Mouse (Mus musculus): ENCODE measurements around the gene Zfp800. TPM values are rescaled to one million over a fixed set of nuclear protein-coding genes. Genes with fewer than 3 reads are reported as not detected.

Zfp800 gene
- total RNA-seq, 2 experiments from 2014 or later, result 9.4 to 11.5 TPM

DNA sequence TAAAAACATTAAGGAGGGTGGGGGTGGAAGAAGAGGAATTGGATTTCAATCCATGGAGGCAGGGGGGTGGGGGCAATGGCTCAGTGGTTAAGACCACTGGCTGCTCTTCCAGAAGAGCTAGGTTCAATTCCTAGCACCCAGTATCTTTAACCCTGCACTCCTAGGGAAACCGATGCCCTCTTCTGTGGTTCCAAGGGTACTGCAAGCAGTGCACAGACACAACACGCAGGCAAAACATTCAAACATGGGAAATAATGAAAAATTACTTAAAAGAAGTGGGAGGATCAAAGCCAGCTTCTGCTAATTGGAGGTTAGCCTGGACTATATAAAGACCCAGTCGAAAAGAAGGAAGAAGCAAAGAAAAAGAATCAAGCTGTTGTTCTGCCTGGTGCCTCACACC, 921 bp upstream of the Zfp800 start:
- intact Hi-C loops (cut with DNase I), result no loop called here
- no peak for DNase-seq

GRCm38 (mm10) chr6:28396853-28397457, 850 bp downstream of the Zfp800 start:
- no peak for DNase-seq
- intact Hi-C loops (cut with DNase I), result no loop called here

DNA sequence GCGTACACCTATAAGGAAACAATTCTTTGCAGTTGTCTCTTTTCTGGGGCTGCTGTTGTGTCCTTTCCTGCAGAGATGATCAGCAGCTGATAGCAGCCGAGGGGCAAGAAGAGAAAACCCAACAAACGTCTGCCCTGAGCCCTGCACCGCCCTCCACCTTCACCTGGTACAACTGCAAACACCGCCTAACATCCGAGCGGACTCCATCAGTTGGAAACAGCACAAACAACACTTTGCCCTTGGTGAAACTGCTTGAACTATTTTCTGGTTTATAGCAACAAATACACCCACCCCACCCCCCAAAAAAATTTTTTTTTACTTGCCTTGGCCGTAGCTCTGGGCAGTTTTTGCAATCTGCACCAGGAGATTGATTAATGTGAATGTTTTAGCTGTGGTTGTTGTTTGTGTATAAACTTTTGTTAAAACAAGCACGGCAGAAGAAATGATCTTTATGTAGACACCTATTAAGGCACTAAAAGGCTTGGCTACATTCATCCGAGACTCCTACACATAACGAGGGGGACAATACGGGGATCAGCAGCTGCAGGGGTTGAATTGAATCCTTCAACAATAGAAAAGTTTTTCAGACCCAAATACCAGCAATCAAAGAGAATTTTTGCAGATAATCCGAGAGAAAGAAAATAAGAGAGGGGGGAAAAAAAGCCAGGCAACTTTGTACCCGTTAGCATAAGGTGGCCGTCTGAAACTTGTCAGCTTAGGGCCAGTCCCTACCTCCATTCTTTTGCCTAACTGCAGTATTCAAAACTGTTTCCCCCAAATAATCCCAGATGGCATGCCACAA, 1.6 kb downstream of the Zfp800 start:
- intact Hi-C loops (cut with DNase I), result no loop called here
- no peak for DNase-seq

DNA sequence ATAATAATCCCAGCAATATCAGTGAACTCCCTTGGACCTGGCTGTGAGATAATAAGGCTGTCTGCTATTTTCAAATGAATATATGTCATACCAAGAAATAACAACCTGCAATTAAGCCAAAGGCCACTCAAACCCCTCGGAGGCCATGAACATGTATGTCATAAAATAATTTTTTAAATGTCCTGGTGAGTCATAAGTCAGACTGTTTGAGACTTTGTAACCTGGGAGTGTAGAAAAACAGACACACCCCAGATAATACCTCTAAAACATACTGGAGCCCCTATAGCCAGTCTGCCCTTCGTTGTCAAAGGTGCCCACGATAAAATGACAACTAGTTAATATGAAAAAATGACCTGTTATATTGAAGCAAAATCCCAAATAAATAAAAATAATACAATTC, 8.8 kb downstream of the Zfp800 start:
- intact Hi-C loops (cut with DNase I), result no loop called here
- DNase-seq, result no peak

DNA sequence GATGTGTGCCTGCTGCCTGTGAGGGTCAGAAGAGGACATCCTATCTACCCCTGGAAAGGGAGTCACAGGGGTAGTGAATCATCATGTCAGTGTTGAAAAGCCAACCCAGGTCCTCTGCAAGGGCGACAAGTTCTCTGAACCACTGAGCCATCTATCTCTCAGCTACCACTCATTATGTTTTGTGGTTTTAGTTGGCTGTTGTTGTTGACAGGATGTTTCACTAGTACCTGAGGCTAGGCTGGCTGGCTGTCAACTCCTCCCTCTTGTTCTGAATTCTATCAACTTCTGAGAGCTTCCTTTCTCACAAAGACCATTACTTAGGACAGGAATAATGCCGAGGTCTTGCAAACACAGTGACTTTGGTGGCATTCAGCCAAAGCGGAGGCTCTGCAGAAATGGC, 12.6 kb downstream of the Zfp800 start:
- intact Hi-C loops (cut with DNase I), result no loop called here
- no peak for DNase-seq

GRCm38 (mm10) chr6:28381983-28382382, 15.8 kb downstream of the Zfp800 start:
- DNase-seq, result no peak
- intact Hi-C loops (cut with DNase I), result no loop called here

GRCm38 (mm10) chr6:28369966-28370683, 27.7 kb downstream of the Zfp800 start:
- intact Hi-C loops (cut with DNase I), result no loop called here

DNA sequence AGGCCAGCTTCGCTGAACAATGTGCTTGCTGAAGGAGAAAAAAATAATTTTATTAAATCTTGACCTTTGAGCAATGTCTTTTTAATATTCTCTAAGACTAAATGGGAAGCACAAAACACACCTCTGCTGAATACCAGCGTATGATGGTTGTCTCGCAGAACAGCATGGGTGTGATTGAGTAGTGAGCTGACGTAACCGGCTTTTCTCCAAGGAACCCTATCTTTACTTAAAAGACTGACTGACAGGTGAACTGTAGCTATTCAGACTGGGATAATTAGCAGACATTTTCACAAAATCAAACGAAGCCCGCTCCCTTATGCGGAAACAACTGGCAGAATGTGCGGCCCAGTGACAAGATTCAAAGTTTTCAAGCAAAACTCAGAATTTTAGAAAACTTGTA, 30.2 kb downstream of the Zfp800 start:
- intact Hi-C loops (cut with DNase I), result no loop called here
- DNase-seq, result no peak

More at GRCm38 (mm10) chr6:28369966-28370683, 27.7 kb downstream of the Zfp800 start:
- DNase-seq, result no peak

- intact Hi-C loops (cut with DNase I), result no loop called here
- no peak for DNase-seq
Measured at GRCm38 (mm10) chr6:28351066-28351465, 46.7 kb downstream of the Zfp800 start.

DNA sequence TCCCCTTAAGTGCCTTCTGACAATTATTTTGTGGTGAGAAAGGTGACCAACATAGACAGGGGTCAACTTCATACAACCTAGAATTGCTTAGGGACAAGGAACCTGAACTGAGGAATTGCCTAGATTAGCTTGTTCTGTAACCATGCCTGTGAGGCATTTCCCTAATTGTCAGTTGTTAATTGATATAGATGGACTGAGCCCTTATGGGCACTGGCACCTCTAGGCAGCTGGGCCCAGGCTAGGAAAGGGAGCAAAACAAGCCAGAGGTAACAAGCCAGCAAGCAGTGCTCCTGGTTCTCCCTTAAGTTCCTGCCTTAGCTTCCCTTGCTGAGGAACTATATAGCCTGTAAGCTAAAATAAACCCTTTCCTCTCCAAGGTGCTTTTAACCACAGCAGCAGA, 52.1 kb downstream of the Zfp800 start:
- no peak for DNase-seq
- intact Hi-C loops (cut with DNase I), result no loop called here

DNA sequence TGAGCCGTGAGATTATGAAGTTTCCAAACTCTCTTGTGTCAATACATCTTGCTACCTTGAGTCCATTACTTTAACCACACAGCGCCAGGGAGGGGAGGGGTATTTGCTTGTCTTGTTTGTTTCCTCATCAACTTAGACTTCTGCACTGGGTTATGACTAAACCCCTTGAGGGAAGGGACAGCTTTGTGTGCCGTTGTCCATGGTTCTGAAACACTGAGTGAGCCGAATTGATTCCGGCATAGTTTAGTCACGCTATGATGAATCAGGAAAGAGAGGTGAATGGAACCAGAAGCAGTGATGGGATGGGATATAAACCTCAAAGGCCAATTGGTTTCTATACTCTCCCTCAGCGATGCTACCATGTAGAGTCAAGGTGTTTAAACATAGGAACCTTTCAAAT, 52.6 kb downstream of the Zfp800 start:
- no peak for DNase-seq

GRCm38 (mm10) chr6:28342863-28343262, 54.9 kb downstream of the Zfp800 start:
- no peak for DNase-seq
- intact Hi-C loops (cut with DNase I), result no loop called here

More for the DNA sequence above, 52.6 kb downstream of the Zfp800 start:
- intact Hi-C loops (cut with DNase I), result no loop called here

DNA sequence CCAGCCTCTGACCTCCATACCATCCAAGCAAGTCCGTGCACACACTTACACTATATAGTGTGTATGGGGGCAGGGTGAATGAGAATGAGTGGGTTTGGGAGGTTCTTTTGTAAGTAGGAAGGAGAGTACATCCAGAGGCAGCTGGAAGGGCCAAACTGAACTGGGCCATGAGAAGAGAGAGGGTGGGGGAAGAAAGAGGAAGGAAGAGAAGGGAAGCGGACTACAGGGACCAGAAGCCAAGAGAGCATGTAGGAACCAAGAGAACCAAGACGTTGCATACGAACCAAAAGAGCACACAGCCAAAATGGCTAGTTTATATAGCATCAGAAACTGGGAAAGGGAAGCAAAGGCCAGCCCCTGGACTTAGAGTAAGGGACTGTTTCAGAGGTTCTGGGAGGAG, 56.6 kb downstream of the Zfp800 start:
- no peak for DNase-seq
- intact Hi-C loops (cut with DNase I), result no loop called here

DNA sequence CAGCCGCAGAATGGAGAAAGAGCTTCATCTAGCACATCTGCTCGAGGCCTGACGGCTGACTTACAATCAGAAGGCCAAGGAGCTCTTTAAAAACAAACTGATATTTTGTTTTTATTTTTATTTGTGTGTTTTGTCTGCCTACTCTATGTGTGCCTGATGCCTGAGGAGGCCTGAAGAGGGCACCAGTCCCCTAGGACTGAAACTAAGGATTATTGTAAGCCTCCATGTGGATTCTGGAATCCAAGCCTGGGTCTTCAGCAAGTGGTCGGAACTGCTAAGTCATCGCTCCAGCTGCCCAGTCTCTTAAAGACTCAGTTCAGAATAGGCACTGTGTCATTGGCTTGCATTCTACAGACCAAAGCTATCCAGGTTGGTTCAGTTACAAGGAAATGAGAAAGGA, 58.4 kb downstream of the Zfp800 start:
- no peak for DNase-seq
- intact Hi-C loops (cut with DNase I), result loop anchor here (1.0 kb wide), 1 partner anchor 121 kb away; no protein-coding TSS in a partner anchor

GRCm38 (mm10) chr6:28333696-28334095, 64.1 kb downstream of the Zfp800 start:
- no peak for DNase-seq
- intact Hi-C loops (cut with DNase I), result no loop called here

GRCm38 (mm10) chr6:28332546-28332945, 65.3 kb downstream of the Zfp800 start:
- DNase-seq, result no peak
- intact Hi-C loops (cut with DNase I), result no loop called here

DNA sequence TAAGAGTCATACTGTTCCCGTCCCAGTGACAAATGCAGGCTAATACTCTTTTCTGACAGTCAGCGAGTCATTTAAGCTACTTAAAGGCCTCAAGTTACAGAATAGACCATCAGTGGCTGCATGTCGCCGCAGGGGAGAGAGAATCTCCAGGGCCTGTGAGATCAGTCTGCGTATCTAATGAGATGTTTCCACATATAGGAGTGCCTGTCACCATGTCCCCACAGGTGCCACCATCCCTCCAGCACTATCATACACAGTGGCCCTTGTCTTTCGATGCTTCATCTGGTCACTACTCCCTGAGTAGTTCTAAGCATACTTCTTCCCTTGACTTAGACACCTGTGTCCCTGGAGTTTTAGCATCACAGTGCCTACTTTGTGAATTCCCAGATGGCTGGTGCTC, 68.0 kb downstream of the Zfp800 start:
- intact Hi-C loops (cut with DNase I), result no loop called here
- no peak for DNase-seq

DNA sequence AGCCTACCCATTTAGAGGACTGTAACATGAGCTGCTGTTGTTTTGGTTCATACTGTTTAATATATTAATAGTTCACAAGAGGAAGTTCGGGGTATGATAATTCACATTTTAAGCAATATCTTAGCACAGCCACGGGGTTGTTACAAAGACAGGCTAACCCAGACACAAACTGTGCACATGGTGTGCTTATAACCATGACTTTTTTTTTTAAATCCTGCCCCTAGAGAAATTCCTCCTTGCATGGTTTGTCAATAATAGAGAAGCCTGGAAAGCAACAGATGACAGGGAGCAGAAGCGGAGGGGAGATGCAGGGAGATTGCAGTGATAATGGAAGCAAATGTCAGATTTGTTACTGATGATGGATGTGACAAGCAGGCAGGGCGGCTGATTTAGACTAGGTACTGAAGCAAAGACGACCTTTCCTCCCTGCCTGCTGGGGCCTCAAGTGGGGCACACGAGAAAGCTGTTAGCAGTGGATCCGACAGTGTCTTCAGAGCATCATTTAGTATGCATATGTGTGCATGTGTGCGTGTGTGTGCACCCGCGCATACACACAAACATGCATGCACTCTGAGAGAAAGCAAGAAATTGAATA, 68.7 kb downstream of the Zfp800 start:
- no peak for DNase-seq
- intact Hi-C loops (cut with DNase I), result no loop called here

GRCm38 (mm10) chr6:28326720-28327119, 71.1 kb downstream of the Zfp800 start:
- DNase-seq, result no peak
- intact Hi-C loops (cut with DNase I), result no loop called here

GRCm38 (mm10) chr6:28322399-28322798, 75.4 kb downstream of the Zfp800 start:
- intact Hi-C loops (cut with DNase I), result no loop called here
- DNase-seq, result no peak

- intact Hi-C loops (cut with DNase I), result loop anchor here (10.0 kb wide), 1 partner anchor 705 kb away; no protein-coding TSS in a partner anchor
- no peak for DNase-seq
Measured at GRCm38 (mm10) chr6:28319648-28320270, 78.0 kb downstream of the Zfp800 start.
